Mouse (Mus musculus): ENCODE measurements at regions not wholly inside any gene's neighbourhood (a gene's known extent, or its start where the extent isn't known, plus 50 kb on each side); places are given as distances from the start of the nearest gene placed in this dataset.
A peak's percentile ranks its signal among the peaks of the same experiment; 100 is the strongest.

- peak; percentile 11 for DNase-seq
Measured at GRCm38 (mm10) chr14:115017410-115018153, 74.4 kb upstream of the Gpc5 start.

GRCm38 (mm10) chr14:115028011-115028410 is 64.0 kb upstream of the Gpc5 start:
- DNase-seq, result no peak

- DNase-seq, result no peak
Measured at GRCm38 (mm10) chr14:115031734-115032133, 60.3 kb upstream of the Gpc5 start.

GRCm38 (mm10) chr14:115033375-115033969 is 58.5 kb upstream of the Gpc5 start:
- no peak for DNase-seq

GRCm38 (mm10) chr14:115034718-115035437 is 57.1 kb upstream of the Gpc5 start:
- no peak for DNase-seq

GRCm38 (mm10) chr14:115037086-115037793 is 54.8 kb upstream of the Gpc5 start:
- DNase-seq, result no peak

- no peak for DNase-seq
Measured at GRCm38 (mm10) chr14:115038788-115039187, 53.2 kb upstream of the Gpc5 start.

GRCm38 (mm10) chr14:115039524-115039923 is 52.5 kb upstream of the Gpc5 start:
- no peak for DNase-seq

GRCm38 (mm10) chr14:115040091-115040571 is 51.9 kb upstream of the Gpc5 start:
- DNase-seq, result peak; percentile 11

- peak; percentile 19 for DNase-seq
Measured at GRCm38 (mm10) chr14:115040578-115041206, 51.3 kb upstream of the Gpc5 start.

GRCm38 (mm10) chr14:115041336-115042054 is 50.5 kb upstream of the Gpc5 start:
- DNase-seq, result peak; percentile 12

GRCm38 (mm10) chr14:115042055-115042564 is 49.9 kb upstream of the Gpc5 start:
- peak; percentile 70 for DNase-seq

All from cerebellum, adult 8-10 months (tissue).